Mouse (Mus musculus) G1E (cell line): ENCODE measurements at regions not wholly inside any gene's neighbourhood (a gene's known extent, or its start where the extent isn't known, plus 50 kb on each side); places are given as distances from the start of the nearest gene placed in this dataset.

Source experiments
- ATAC-seq: 2 replicates; pipeline ENCODE4 v1.8.0; 2016; ENCODE audit warnings: mild to moderate bottlenecking; ENCODE audit not compliant: insufficient number of reproducible peaks, poor library complexity, low FRiP score, severe bottlenecking; ENCODE audit errors: extremely low read depth
- DNase-seq: peaks from one replicate; pipeline ENCODE4 v3.0.0; 2012; ENCODE audit warnings: low spot score
- H3K27me3 ChIP-seq: 2 replicates; pipeline ENCODE4 v1.6.1; 2012; ENCODE audit warnings: mild to moderate bottlenecking, low read length, inconsistent platforms; ENCODE audit not compliant: insufficient read depth
- H3K36me3 ChIP-seq: replicated peaks from 2 replicates; pipeline ENCODE3; 2012; ENCODE audit warnings: mild to moderate bottlenecking, inconsistent platforms
- H3K4me1 ChIP-seq: 2 replicates; pipeline ENCODE4 v1.6.1; 2012; ENCODE audit warnings: low read depth, low read length, inconsistent platforms, mixed read lengths; ENCODE audit not compliant: insufficient read depth
- H3K4me3 ChIP-seq: 2 replicates; pipeline ENCODE4 v1.5.1; 2012; ENCODE audit warnings: low read depth, mild to moderate bottlenecking, inconsistent platforms, low read length, moderate library complexity, mixed read lengths
- H3K9me3 ChIP-seq: replicated peaks from 2 replicates; pipeline ENCODE4 v1.6.1; 2012; ENCODE audit warnings: inconsistent platforms
- CTCF ChIP-seq: IDR thresholded peaks from 2 replicates; pipeline ENCODE4 v1.5.1; 2012; ENCODE audit warnings: low read depth, low read length, inconsistent platforms, mixed read lengths
- GATA1 ChIP-seq: IDR thresholded peaks from 2 replicates; pipeline ENCODE4 v1.6.1; 2012; ENCODE audit warnings: borderline replicate concordance, low read length, inconsistent platforms, mixed read lengths
- GATA2 ChIP-seq: IDR thresholded peaks from 2 replicates; pipeline ENCODE4 v1.6.1; 2012; ENCODE audit warnings: low read depth, low read length, inconsistent platforms, borderline replicate concordance
- POLR2AphosphoS5 ChIP-seq: IDR thresholded peaks from 2 replicates; pipeline ENCODE4 v1.6.1; 2012; ENCODE audit warnings: low read depth, low read length, inconsistent platforms; ENCODE audit not compliant: insufficient replicate concordance
- TAL1 ChIP-seq: conservative IDR thresholded peaks from 2 replicates; pipeline ENCODE4 v1.6.1; 2012; ENCODE audit warnings: low read depth, low read length, inconsistent platforms, mixed read lengths

- Histone ChIP-seq H3K27me3 (no peaks in the 10 kb centered on the region), H3K36me3 (no peaks in the 10 kb centered on the region), H3K4me1 (peaks cover 21% of the 10 kb centered on the region), H3K4me3 (no peak overlapping the region), H3K9me3 (no peaks in the 10 kb centered on the region)
- TF ChIP-seq GATA2 (no peak), TAL1 (no peak), POLR2AphosphoS5 (no peak), GATA1 (no peak), CTCF (no peak)
- no peak for ATAC-seq
- DNase-seq, result no peak
Measured at GRCm38 (mm10) chr8:126649305-126649704, 55.5 kb upstream of the Irf2bp2 start.

- H3K9me3 ChIP-seq, result peaks cover 9% of the 10 kb centered on the region
- peaks cover 25% of the 10 kb centered on the region for H3K4me1 ChIP-seq
- no peaks in the 10 kb centered on the region for H3K36me3 ChIP-seq
- no peak for TF ChIP-seq GATA1
- TF ChIP-seq TAL1, result no peak
- no peak for TF ChIP-seq CTCF
- TF ChIP-seq GATA2, result no peak
- no peak for TF ChIP-seq POLR2AphosphoS5
- no peak overlapping the region for H3K4me3 ChIP-seq
- no peaks in the 10 kb centered on the region for H3K27me3 ChIP-seq
- no peak for ATAC-seq
- no peak for DNase-seq
Measured at GRCm38 (mm10) chr8:126647350-126647749, 53.6 kb upstream of the Irf2bp2 start.

GRCm38 (mm10) chr8:126646604-126647311 lies 53.0 kb upstream of the Irf2bp2 start:
- H3K27me3 ChIP-seq, result no peaks in the 10 kb centered on the region
- TF ChIP-seq GATA1, result no peak
- TF ChIP-seq GATA2, result no peak
- no peak for TF ChIP-seq TAL1
- ATAC-seq (no peak), DNase-seq (no peak)
- peaks cover 13% of the 10 kb centered on the region for H3K9me3 ChIP-seq
- H3K36me3 ChIP-seq, result no peaks in the 10 kb centered on the region
- no peak overlapping the region for H3K4me3 ChIP-seq
- H3K4me1 ChIP-seq, result peaks cover 22% of the 10 kb centered on the region

- DNase-seq, result no peak
- H3K36me3 ChIP-seq, result no peaks in the 10 kb centered on the region
Measured at GRCm38 (mm10) chr8:126644179-126644578, 50.4 kb upstream of the Irf2bp2 start.

More at GRCm38 (mm10) chr8:126644179-126644578, 50.4 kb upstream of the Irf2bp2 start:
- no peaks in the 10 kb centered on the region; the same call in 1 of the 2 replicates for H3K27me3 ChIP-seq
- H3K4me1 ChIP-seq, result peaks cover 24% of the 10 kb centered on the region
- TF ChIP-seq GATA1, result no peak
- TF ChIP-seq CTCF, result no peak
- TF ChIP-seq TAL1, result no peak
- no peak for TF ChIP-seq POLR2AphosphoS5
- peaks cover 17% of the 10 kb centered on the region for H3K9me3 ChIP-seq
- no peak overlapping the region for H3K4me3 ChIP-seq
- ATAC-seq, result no peak
